Mouse (Mus musculus) spleen, adult 2 months (tissue): Measurements from ENCODE around the gene Dusp7. TPM values are rescaled to one million over a fixed set of nuclear protein-coding genes. Genes with fewer than 3 reads are reported as not detected.

Experiments used
- DNase-seq, 2 experiments: peaks; one replicate each; pipeline versions ENCODE4 v3.0.0 to v3.0.0-alpha.2; 2012 to 2021; ENCODE audit warnings: low spot score in 2 of 2, low read depth in 1 of 2
- H3K27ac ChIP-seq: fragments of 200-500 bp; 2 replicates; pipeline ENCODE4 v1.5.1; 2012; ENCODE audit warnings: low read length, inconsistent platforms; ENCODE audit not compliant: insufficient read depth
- H3K27me3 ChIP-seq: fragments of 200-500 bp; 2 replicates; pipeline ENCODE4 v1.6.1; 2012; ENCODE audit warnings: mild to moderate bottlenecking, moderate library complexity, low read length, inconsistent platforms; ENCODE audit not compliant: control insufficient read depth, insufficient read depth
- H3K36me3 ChIP-seq: fragments of 200-500 bp; 2 replicates; pipeline ENCODE4 v1.6.1; 2012; ENCODE audit warnings: mild to moderate bottlenecking, low read length, inconsistent platforms; ENCODE audit not compliant: control insufficient read depth, insufficient read depth
- H3K4me1 ChIP-seq: fragments of 200-500 bp; 2 replicates; pipeline ENCODE4 v1.6.1; 2011; ENCODE audit warnings: inconsistent platforms; ENCODE audit not compliant: control insufficient read depth, insufficient read depth, insufficient read length
- H3K4me3 ChIP-seq: fragments of 200-500 bp; 2 replicates; pipeline ENCODE4 v1.5.1; 2011; ENCODE audit warnings: mild to moderate bottlenecking, inconsistent platforms; ENCODE audit not compliant: insufficient read depth, insufficient read length; ENCODE audit errors: extremely low read depth
- CTCF ChIP-seq: fragments of 200-500 bp; IDR thresholded peaks from 2 replicates; pipeline ENCODE4 v1.5.1; 2011; ENCODE audit warnings: mild to moderate bottlenecking, inconsistent platforms; ENCODE audit not compliant: insufficient read depth, insufficient read length, insufficient replicate concordance; ENCODE audit errors: extremely low read depth
- POLR2A ChIP-seq: fragments of 200-500 bp; IDR thresholded peaks from 2 replicates; pipeline ENCODE4 v1.6.1; 2011; ENCODE audit warnings: low read depth, low read length, inconsistent platforms
- WGBS: fragments of 180-500 bp; shearing (Covaris S2); methylation state at CpG from one replicate; pipeline ENCODE4 v1.1.7; 2018; 5-methylcytosine and 5-hydroxymethylcytosine counted together
- polyA plus RNA-seq: library from polyadenylated mRNA; depleted of rRNA; stranded (reverse); fragments of >200 nt; gene quantifications from 2 replicates; pipeline ENCODE4 v1.2.3, GENCODE M21; 2012

Gene Dusp7
- polyA plus RNA-seq, 1 experiment, result 73.1 TPM

DNA sequence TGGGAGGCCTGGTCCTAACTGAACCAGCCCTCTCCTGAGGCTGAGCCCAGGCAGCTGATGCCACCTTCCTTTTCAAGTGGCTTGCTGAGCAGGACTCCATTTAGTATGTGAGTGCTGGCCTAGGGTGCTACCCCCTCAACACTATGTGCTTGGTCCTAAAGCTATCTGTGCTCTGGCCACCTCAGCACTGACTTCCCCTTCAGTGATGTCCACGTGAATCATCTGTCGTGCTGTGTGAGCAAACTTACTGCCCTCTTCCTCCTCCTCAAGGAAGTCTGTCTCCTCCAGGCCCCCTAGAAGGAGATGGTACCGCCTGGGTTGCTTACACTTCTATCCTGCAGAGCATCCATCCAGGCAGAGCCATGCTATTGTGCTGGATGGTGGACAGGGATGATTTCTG, 35.7 kb upstream of the Dusp7 start:
- Histone ChIP-seq H3K36me3 (no peaks in the 10 kb centered on the region), H3K4me3 (no peak overlapping the region), H3K4me1 (no peaks in the 10 kb centered on the region), H3K27ac (no peak overlapping the region), H3K27me3 (no peaks in the 10 kb centered on the region)
- TF ChIP-seq POLR2A, result no peak
- DNase-seq, result no peak
- WGBS, result 64% methylated on average over 3 of the region's 3 CpGs

DNA sequence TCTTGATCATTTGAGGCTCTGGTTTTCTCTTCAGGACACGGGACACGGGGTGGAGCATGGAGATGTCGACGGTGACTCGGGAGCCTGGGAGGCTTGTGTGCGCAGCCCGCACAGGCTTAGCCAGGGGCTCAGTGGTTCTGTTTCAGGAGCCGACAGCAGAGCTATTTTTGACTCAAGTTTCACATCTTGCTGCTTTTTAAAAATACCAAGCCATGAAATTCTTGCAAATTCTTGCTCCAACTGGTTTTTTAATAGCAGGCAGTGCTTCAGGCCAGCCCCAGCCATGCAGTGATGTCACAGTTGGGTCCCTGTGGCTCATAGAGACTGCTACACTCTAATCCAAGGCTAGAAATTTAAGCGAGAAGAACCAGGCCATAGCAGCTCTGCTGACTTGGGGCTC, 30.8 kb upstream of the Dusp7 start:
- no peak for TF ChIP-seq CTCF
- TF ChIP-seq POLR2A, result no peak
- no peak for DNase-seq
- Histone ChIP-seq H3K27ac (no peak overlapping the region), H3K27me3 (no peaks in the 10 kb centered on the region), H3K4me1 (no peaks in the 10 kb centered on the region), H3K36me3 (no peaks in the 10 kb centered on the region), H3K4me3 (no peak overlapping the region)
- WGBS, result 90% methylated on average over 9 of the region's 9 CpGs

DNA sequence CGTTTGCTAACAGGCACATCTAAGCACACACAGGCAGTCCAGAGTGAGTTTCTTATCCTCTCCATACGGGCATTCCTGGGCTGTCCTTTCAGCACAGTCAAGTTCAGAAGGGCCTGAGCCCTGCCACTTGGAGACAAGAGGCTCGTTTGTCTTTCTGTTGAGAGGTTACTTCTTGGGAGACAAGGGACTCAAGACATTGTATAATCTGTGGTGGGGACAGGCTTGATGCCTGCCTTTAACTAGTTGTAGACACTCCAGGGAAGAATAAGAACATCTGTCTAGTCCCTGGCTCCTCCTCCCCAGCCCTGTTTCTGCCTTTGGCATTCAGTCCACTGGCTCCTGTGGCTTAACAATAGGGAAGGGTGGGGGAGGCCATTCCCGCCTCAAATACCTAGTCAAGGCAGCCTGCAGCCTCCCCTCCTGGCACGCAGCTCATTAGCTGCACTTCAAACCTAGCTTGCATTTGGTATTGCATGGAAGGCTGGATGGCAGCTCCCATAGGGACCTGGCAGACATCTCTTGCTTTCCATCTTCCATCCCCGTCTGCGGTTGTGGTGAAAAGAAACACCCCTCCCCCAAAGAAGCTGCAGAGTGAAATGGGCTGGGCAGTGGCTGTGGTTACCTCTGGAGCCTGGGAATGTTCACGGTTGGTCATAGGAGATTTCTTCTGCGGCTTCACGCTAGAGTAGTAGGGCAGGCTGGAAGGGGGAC, 29.8 kb upstream of the Dusp7 start:
- H3K4me1 ChIP-seq, result no peaks in the 10 kb centered on the region
- DNase-seq, result no peak
- H3K4me3 ChIP-seq, result no peak overlapping the region
- no peaks in the 10 kb centered on the region for H3K27me3 ChIP-seq
- no peak overlapping the region for H3K27ac ChIP-seq
- TF ChIP-seq POLR2A, result no peak
- no peak for TF ChIP-seq CTCF
- 94% methylated on average over 10 of the region's 10 CpGs for WGBS
- H3K36me3 ChIP-seq, result no peaks in the 10 kb centered on the region

DNA sequence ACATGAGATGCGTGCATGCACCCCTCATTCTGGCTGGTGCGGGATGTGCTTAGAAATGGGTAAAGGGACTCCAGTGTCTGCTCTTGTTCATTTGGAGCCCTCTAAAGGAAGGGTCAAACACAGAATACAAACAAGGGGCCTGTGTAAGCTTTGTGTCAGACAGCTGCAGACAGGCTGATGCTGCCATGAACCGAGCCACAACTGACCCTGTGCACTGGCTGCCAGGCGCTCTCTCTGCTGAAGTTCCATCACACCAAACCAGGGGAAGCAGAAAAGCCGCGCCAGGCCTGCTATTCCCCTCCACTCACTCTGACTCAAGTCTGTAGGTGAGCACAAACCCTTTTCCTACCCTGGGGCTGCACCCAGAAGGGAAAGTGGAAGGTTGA, 29.3 kb upstream of the Dusp7 start:
- Histone ChIP-seq H3K36me3 (no peaks in the 10 kb centered on the region), H3K4me3 (no peak overlapping the region), H3K27me3 (no peaks in the 10 kb centered on the region), H3K27ac (no peak overlapping the region), H3K4me1 (no peaks in the 10 kb centered on the region)
- TF ChIP-seq CTCF (no peak), POLR2A (no peak)
- WGBS, result 94% methylated on average over 6 of the region's 6 CpGs
- no peak for DNase-seq

DNA sequence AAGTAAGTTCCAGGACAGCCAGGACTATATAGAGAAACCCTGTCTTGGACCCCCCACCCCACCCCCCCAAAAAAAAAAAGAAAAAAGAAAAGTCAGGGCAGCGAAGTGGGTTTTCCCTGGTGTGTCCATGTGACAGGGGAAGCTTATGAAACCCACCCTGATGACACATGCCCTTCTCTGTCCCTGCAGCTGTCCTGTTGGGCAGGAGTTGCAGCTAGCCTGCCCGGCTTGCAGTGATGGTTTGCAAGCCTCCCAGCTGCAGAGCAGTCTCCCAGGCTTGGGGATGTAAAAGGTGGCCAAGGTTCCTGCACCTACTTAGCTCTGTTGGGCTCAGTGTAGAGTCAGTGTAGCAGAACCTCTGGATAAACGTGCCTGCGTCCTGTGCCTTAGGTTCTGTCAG, 28.7 kb upstream of the Dusp7 start:
- H3K4me1 ChIP-seq, result no peaks in the 10 kb centered on the region
- no peaks in the 10 kb centered on the region for H3K27me3 ChIP-seq
- H3K27ac ChIP-seq, result no peak overlapping the region
- WGBS, result 95% methylated on average over 4 of the region's 4 CpGs
- DNase-seq, result no peak
- no peaks in the 10 kb centered on the region for H3K36me3 ChIP-seq
- TF ChIP-seq CTCF (no peak), POLR2A (no peak)
- H3K4me3 ChIP-seq, result no peak overlapping the region

DNA sequence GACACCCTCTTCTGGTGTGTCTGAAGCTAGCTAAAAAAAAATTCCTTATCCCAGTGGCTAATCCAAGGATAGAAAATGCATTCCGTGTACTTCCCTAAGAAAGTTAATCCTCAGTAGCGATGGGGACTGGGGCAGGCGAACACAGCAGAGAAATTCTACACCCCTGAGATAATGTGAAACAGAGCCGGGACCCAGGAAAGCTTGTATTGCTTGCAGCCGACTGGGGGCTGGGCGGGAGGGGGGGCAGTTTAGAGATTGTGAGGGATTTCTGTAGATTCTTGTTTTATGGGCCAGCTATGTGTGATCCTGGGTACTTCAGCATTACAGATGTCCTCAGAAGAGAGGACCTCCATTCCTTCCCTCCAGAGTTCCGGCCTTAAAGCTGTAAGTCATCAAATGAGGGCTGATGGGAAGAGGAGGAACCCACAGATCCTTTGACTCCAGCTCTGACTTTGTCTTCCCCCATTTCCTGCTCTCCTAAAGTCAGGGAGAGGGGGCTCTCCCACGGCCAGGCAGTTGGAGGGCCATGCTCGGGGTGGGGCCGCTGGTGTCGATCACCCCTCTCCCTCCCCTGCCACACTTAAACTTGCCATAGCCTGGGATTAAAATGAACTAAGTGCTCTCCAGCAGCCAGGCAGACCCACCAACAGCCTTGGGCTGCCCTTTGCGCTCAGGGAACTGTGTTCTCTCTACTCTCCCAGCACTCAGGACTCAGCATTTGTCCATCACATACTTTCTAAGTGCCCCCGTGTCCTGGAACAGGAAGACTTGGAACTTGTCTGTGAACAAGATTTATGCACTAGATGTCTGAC, 27.7 kb upstream of the Dusp7 start:
- no peak for DNase-seq
- no peak overlapping the region for H3K27ac ChIP-seq
- H3K27me3 ChIP-seq, result no peaks in the 10 kb centered on the region
- TF ChIP-seq CTCF, result no peak
- no peak for TF ChIP-seq POLR2A
- no peak overlapping the region for H3K4me3 ChIP-seq
- no peaks in the 10 kb centered on the region for H3K4me1 ChIP-seq
- no peaks in the 10 kb centered on the region for H3K36me3 ChIP-seq
- 88% methylated on average over 13 of the region's 13 CpGs for WGBS

DNA sequence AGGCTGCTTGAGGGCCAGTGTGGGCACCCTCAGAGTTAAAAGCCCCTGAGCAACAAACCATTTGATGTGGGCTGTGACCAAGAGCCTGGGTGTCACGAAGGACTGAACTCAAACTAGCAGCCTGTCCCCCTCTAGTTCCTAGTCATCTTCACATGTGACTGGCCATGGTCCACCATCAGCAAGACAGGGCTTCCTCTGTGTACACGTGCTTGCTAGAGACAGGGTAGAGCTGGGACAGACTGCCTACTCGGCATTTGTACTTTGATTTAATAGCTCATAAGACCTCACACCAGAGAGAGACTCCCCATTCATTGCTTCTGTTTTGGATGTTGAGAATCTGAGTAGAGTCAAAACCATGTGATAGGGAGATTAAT, 27.1 kb upstream of the Dusp7 start:
- H3K4me1 ChIP-seq, result no peaks in the 10 kb centered on the region
- H3K4me3 ChIP-seq, result no peak overlapping the region
- no peak overlapping the region for H3K27ac ChIP-seq
- no peaks in the 10 kb centered on the region for H3K27me3 ChIP-seq
- no peak for TF ChIP-seq POLR2A
- no peak for TF ChIP-seq CTCF
- H3K36me3 ChIP-seq, result no peaks in the 10 kb centered on the region
- WGBS, result 78% methylated on average over 3 of the region's 3 CpGs
- DNase-seq, result no peak
